Mouse (Mus musculus) heart, embryonic 16.5 days (tissue): ENCODE measurements around the gene Golga4. TPM values are rescaled to one million over a fixed set of nuclear protein-coding genes. Genes with fewer than 3 reads are reported as not detected.

Experiments
- ATAC-seq: fragments of 200-750 bp; cut with Nextera tagmentation; replicated peaks from 2 replicates; pipeline ENCODE4 v1.8.0; 2017; ENCODE audit warnings: moderate number of reproducible peaks; ENCODE audit not compliant: insufficient read depth, low FRiP score; ENCODE audit errors: extremely low read depth
- H3K27ac ChIP-seq: fragments of 300-500 bp; sonication (generic); 2 replicates; pipeline ENCODE4 v1.5.1; 2014; ENCODE audit warnings: mild to moderate bottlenecking, low read length, control low read depth, moderate library complexity
- H3K27me3 ChIP-seq: fragments of 300-500 bp; sonication (generic); 2 replicates; pipeline ENCODE4 v1.6.1; 2014; ENCODE audit warnings: low read length, mixed read lengths; ENCODE audit not compliant: control insufficient read depth, insufficient read depth
- H3K36me3 ChIP-seq: fragments of 300-500 bp; sonication (generic); 2 replicates; pipeline ENCODE4 v1.6.1; 2014; ENCODE audit not compliant: control insufficient read depth, insufficient read depth
- H3K4me1 ChIP-seq: fragments of 300-500 bp; sonication (generic); 2 replicates; pipeline ENCODE4 v1.6.1; 2014; ENCODE audit warnings: low read length, mixed read lengths; ENCODE audit not compliant: control insufficient read depth, insufficient read depth
- H3K4me2 ChIP-seq: fragments of 300-500 bp; sonication (generic); 2 replicates; pipeline ENCODE4 v1.6.1; 2014; ENCODE audit warnings: low read depth, mild to moderate bottlenecking, control low read depth, low read length
- H3K4me3 ChIP-seq: fragments of 300-500 bp; sonication (generic); 2 replicates; pipeline ENCODE4 v1.5.1; 2014; ENCODE audit warnings: mild to moderate bottlenecking, control low read depth, low read length
- H3K9ac ChIP-seq: fragments of 300-500 bp; sonication (generic); 2 replicates; pipeline ENCODE4 v1.6.1; 2014; ENCODE audit warnings: low read length, control low read depth
- H3K9me3 ChIP-seq: fragments of 300-500 bp; sonication (generic); replicated peaks from 2 replicates; pipeline ENCODE4 v1.6.1; 2016; ENCODE audit warnings: low read length; ENCODE audit not compliant: control insufficient read depth
- WGBS: fragments of 180-500 bp; shearing (Covaris S2); extraction: QIAGEN DNeasy Blood & Tissue Kit; methylation state at CpG from one replicate; pipeline ENCODE4 v1.1.7; 2014; 5-methylcytosine and 5-hydroxymethylcytosine counted together
- polyA plus RNA-seq: library from polyadenylated mRNA; unstranded; fragments of >200 nt; fragmentation: Nextera tagmentation; extraction: Ambion mirVana; gene quantifications from 2 replicates; pipeline ENCODE4 v1.2.1, GENCODE M21; 2015

Golga4 gene
- polyA plus RNA-seq, 1 experiment from 2014 or later: 54.6 TPM

DNA sequence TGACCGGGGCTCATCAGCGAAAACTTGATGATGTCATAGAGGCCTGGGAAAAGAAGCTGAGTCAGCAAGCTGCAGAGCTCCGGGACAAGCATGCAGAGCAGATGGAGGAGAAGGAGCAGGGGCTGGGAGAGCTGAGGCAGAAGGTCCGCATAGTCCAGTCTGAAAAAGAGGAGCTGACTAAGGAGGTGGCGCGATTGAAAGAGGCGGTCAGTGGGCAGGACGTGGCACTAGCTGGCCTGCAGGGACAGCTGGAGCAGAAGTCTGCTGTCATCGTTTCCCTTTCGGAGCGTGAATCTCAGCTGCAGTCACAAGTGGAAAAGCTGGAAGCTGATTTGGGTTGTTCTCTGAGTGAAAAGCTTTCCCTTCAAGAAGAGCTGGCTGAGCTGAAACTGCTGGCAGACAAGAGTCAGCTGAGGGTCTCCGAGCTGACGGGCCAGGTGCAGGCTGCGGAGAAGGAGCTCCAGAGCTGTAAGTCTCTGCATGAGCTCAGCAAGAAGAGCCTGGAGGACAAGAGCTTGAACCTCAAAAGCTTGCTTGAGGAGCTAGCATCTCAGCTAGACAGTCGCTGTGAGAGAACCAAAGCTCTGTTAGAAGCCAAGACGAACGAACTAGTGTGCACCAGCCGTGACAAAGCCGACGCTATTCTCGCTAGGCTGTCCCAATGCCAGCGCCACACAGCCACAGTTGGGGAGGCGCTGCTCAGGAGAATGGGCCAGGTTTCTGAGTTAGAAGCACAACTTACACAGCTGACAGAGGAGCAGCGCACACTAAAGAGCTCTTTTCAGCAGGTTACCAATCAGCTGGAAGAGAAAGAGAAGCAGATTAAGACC lies 51.1 kb downstream of the Golga4 start:
- 83% methylated on average over 24 of the region's 24 CpGs for WGBS
- Histone ChIP-seq H3K9me3 (no peaks in the 10 kb centered on the region), H3K4me1 (no peaks in the 10 kb centered on the region), H3K27ac (peak overlapping the region; percentile 9; the same call in 1 of the 2 replicates), H3K9ac (no peak overlapping the region), H3K4me2 (no peak overlapping the region), H3K4me3 (no peak overlapping the region), H3K27me3 (no peaks in the 10 kb centered on the region), H3K36me3 (peaks cover 71% of the 10 kb centered on the region)
- ATAC-seq: no peak

DNA sequence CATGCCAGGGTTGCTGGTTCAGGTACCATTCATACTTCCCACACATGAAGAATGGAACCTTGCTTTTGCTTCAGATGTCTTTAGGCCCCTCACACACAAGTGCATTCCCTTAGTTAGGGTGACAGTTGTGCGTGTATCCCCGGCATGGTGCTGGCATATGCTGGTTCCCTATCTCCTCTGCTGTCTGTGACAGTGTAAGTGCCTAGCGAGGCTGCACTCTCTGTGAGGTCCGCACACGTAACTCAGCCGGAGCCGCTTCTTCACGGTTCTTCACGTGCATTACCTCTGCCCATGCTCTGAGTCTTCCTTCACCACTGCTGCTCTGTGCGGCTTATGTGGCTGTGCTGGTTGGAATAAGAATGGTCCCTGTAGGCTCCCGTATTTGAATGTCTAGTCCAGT lies 57.3 kb downstream of the Golga4 start:
- no peak overlapping the region for H3K4me2 ChIP-seq
- H3K27me3 ChIP-seq: no peaks in the 10 kb centered on the region
- WGBS: 95% methylated on average over 11 of the region's 11 CpGs
- H3K36me3 ChIP-seq: peaks cover 84% of the 10 kb centered on the region
- H3K27ac ChIP-seq: no peak overlapping the region
- H3K9me3 ChIP-seq: no peaks in the 10 kb centered on the region
- H3K4me1 ChIP-seq: no peaks in the 10 kb centered on the region
- no peak for ATAC-seq
- no peak overlapping the region for H3K4me3 ChIP-seq
- no peak overlapping the region for H3K9ac ChIP-seq

DNA sequence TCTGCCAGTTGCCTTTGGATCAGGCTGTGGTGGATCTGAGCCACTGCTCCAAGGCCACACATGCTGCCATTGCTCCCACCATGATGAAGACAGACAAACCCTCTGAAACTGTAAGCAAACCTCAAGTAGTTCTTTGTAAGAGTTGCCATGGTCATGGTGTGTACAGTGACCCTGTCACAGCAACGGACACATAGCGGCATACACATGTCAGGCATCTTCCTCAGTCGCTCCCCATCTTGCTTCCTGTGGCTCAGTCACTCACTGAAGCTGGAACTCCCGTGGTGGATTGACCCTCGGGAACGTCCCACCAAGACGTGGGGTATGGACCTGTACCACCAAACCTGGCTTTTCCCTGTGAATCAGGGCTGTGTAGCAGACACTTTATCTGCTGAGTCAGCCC lies 57.8 kb downstream of the Golga4 start:
- Histone ChIP-seq H3K9ac (no peak overlapping the region), H3K4me3 (no peak overlapping the region), H3K27me3 (no peaks in the 10 kb centered on the region), H3K4me2 (no peak overlapping the region), H3K36me3 (peaks cover 79% of the 10 kb centered on the region), H3K27ac (no peak overlapping the region), H3K9me3 (no peaks in the 10 kb centered on the region), H3K4me1 (no peaks in the 10 kb centered on the region)
- WGBS: 90% methylated on average over 7 of the region's 7 CpGs
- no peak for ATAC-seq

DNA sequence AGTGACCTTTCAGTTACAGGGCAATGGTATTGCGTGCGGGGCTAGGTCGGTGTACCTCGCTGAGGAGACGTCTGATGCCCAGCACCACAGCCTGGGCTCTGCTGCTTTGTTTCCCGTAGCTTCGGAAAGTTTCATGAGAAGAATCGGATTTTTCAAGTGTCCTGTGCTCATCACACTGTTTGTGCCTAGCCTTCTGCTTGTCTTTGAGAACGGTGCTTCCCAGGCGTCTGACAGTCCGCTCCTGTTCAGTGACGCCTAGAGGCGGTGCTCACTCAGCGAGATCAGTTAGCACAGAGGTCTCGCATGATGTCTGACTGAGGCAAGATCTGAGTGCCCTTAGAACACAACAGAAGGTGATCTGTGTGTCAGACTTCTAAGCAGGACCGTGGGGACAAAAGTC lies 58.6 kb downstream of the Golga4 start:
- 81% methylated on average over 16 of the region's 16 CpGs for WGBS
- ATAC-seq: no peak
- peaks cover 79% of the 10 kb centered on the region for H3K36me3 ChIP-seq
- H3K4me3 ChIP-seq: no peak overlapping the region
- no peak overlapping the region for H3K27ac ChIP-seq
- no peak overlapping the region for H3K4me2 ChIP-seq
- no peaks in the 10 kb centered on the region for H3K9me3 ChIP-seq
- H3K9ac ChIP-seq: no peak overlapping the region
- H3K27me3 ChIP-seq: no peaks in the 10 kb centered on the region
- no peaks in the 10 kb centered on the region for H3K4me1 ChIP-seq

DNA sequence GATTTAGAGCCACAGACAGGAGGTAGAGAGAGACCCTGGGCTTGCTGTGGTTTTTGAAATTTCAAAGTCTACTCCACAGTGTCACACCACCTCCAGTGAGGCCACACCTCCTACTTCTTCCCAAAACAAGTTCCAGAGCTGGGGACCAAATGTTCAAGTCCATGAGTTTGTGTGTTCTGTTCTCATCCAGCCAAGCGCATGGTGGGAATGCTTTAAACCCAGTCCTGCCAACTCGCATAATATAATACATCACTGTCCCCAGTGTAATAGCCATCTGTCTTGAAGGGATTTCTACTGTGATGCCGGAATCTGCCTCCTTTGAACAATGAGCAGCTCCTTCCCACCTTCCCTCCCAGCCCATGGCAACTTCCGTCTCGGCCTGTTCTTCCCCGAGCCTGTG lies 63.3 kb downstream of the Golga4 start:
- Histone ChIP-seq H3K4me3 (no peak overlapping the region), H3K9ac (no peak overlapping the region), H3K4me2 (no peak overlapping the region), H3K4me1 (no peaks in the 10 kb centered on the region), H3K9me3 (no peaks in the 10 kb centered on the region), H3K27me3 (no peaks in the 10 kb centered on the region), H3K27ac (no peak overlapping the region), H3K36me3 (peaks cover 63% of the 10 kb centered on the region)
- 90% methylated on average over 6 of the region's 6 CpGs for WGBS
- ATAC-seq: no peak

DNA sequence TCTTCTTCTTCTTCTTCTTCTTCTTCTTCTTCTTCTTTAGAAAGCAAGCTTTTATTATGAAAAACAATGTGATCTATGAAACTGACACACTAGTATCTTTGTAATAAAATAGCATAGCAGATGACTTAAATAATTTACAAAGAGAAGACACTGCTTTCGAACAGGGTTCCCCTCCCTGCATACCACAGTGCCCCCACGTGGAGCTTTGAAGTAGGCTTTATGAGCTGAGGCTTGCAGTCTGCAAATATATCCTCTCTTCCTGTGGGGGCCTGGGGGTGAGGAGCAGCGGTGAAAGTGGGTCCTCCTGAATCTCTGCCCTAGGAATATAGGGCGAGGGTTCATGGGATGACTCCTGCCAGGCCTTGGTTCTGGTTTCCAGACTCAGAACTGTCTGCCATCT lies 64.8 kb downstream of the Golga4 start:
- ATAC-seq: no peak
- H3K36me3 ChIP-seq: peaks cover 59% of the 10 kb centered on the region
- H3K27me3 ChIP-seq: no peaks in the 10 kb centered on the region
- no peak overlapping the region for H3K4me3 ChIP-seq
- H3K9ac ChIP-seq: no peak overlapping the region
- H3K27ac ChIP-seq: no peak overlapping the region
- H3K9me3 ChIP-seq: no peaks in the 10 kb centered on the region
- 82% methylated on average over 4 of the region's 4 CpGs for WGBS
- H3K4me2 ChIP-seq: no peak overlapping the region
- no peaks in the 10 kb centered on the region for H3K4me1 ChIP-seq

DNA sequence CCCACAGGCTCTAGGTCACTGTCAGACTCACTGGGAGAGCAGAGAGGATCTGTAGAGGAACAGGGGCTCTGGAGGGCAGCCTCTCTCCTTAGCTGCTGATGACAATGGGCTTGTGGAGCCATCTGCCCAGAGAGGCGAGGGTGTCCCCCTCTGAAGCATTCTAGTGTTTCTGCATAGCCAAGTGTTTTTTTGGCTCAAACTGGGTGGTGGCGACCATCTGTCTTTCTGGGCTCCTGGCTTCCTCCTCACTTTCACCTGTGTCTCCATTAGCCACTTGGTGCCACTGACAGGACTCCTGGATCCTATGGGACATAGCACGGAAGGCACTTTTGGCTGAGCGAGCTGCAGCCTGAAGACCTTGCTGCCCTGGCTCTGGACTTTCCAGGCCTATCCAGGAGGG lies 65.6 kb downstream of the Golga4 start:
- ATAC-seq: no peak
- Histone ChIP-seq H3K36me3 (peaks cover 57% of the 10 kb centered on the region), H3K9ac (no peak overlapping the region), H3K4me3 (no peak overlapping the region), H3K27me3 (no peaks in the 10 kb centered on the region), H3K9me3 (no peaks in the 10 kb centered on the region), H3K4me1 (no peaks in the 10 kb centered on the region), H3K27ac (no peak overlapping the region), H3K4me2 (no peak overlapping the region)
- WGBS: 91% methylated on average over 4 of the region's 4 CpGs

DNA sequence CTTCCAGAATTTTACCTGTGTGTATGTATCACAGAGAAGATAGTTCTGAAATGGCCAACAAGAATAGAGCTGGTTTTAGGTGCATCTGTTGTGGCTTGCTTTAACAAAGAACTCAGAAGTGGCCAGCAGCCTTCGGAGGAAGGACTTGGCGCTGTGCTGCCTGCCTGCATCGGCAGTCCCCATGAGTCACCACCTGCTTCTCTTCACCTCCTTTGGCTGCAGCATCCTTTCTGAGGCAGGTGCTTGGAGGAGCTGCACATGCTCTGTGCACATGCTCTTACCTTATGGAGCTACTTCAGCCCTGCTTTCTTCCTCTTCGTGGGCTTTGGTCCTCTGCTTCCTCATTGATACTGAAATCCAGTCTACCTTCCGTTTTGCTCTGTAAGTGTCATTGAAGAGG lies 68.8 kb downstream of the Golga4 start:
- no peaks in the 10 kb centered on the region for H3K27me3 ChIP-seq
- no peak overlapping the region for H3K9ac ChIP-seq
- no peaks in the 10 kb centered on the region for H3K4me1 ChIP-seq
- WGBS: 83% methylated on average over 5 of the region's 5 CpGs
- H3K4me3 ChIP-seq: no peak overlapping the region
- no peak overlapping the region for H3K4me2 ChIP-seq
- H3K36me3 ChIP-seq: peaks cover 47% of the 10 kb centered on the region
- no peaks in the 10 kb centered on the region for H3K9me3 ChIP-seq
- ATAC-seq: no peak
- H3K27ac ChIP-seq: no peak overlapping the region

DNA sequence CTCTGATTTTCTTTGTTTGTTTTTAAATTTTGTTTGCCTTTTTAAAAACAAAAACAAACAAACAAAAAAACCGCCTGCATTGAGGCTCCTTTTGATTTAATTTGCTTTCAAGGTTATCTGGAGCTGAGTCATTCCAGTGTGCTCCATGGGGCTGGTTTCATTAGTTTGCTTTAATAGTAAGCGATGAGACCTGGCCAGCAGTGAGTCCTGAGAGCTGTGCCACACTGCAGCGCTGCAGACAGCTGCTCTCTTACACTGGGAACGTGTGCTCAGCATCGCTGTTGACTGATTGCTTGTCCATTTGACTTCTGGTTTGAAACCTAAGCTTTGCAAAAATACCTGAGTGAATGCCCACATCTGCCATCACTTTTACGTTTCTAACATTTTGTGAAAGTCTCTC lies 74.3 kb downstream of the Golga4 start:
- H3K4me3 ChIP-seq: no peak overlapping the region
- peaks cover 23% of the 10 kb centered on the region for H3K36me3 ChIP-seq
- H3K4me2 ChIP-seq: no peak overlapping the region
- no peak overlapping the region for H3K27ac ChIP-seq
- H3K4me1 ChIP-seq: peaks cover 7% of the 10 kb centered on the region; the same call in 1 of the 2 replicates
- H3K9me3 ChIP-seq: no peaks in the 10 kb centered on the region
- no peak for ATAC-seq
- no peaks in the 10 kb centered on the region for H3K27me3 ChIP-seq
- no peak overlapping the region for H3K9ac ChIP-seq
- WGBS: 72% methylated on average over 6 of the region's 6 CpGs
